Mouse (Mus musculus) layer of hippocampus, postnatal 25 days (tissue): ENCODE results near the gene Sco1. TPM values are rescaled to one million over a fixed set of nuclear protein-coding genes. Genes with fewer than 3 reads are reported as not detected.

Source experiments
- DNase-seq, 2 experiments: peaks; one replicate each; pipeline ENCODE4 v3.0.0; 2022; ENCODE audit warnings: mixed read lengths in 2 of 2, low spot score in 1 of 2; ENCODE audit errors: extremely low spot score in 1 of 2
- total RNA-seq, 2 experiments: library from RNA; stranded (reverse); gene quantifications; 2 replicates each; pipeline ENCODE4 v1.2.3; 2021

Sco1 gene
- total RNA-seq, 2 experiments from 2014 or later, result 8.3 to 9.5 TPM

DNA sequence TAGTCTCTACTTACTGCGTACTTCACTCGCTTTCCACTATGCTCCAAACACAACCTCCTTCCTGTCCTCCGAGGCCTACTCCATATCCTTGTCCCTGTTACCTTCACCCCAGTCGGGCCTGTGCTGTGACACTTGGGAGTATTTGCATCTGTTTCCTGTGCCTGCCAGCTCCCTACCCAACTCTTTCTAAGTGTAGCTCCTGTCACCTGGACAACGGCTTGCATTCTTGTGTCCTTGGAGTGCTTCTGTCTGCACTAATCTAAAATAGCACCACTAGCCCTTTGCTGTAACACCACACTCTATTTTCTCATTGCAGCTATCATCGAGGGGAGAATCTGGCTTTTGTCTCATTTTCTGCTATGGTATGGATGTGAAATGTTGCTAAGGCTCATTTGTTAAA, 12.0 kb upstream of the Sco1 start:
- no peak for DNase-seq

DNA sequence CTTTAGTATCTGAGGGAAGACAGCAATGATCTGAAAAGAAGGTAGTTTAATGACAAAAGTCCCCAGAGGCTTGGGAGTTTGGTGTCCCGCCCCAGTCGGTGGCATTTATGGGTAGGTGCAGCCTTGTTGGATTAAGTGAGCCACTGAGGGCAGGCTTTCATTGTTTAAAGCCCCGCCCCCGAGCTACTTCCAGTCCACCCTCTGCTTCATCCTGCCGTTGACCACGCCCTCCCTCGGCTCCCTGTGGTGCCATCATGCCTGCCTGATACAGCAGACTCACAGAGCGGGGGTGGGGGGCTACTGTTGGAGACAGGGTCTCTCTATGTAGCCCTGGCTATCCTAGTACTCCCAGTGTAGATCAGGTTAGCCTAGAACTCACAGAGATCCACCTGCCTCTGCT, 9.5 kb upstream of the Sco1 start:
- no peak for DNase-seq

DNA sequence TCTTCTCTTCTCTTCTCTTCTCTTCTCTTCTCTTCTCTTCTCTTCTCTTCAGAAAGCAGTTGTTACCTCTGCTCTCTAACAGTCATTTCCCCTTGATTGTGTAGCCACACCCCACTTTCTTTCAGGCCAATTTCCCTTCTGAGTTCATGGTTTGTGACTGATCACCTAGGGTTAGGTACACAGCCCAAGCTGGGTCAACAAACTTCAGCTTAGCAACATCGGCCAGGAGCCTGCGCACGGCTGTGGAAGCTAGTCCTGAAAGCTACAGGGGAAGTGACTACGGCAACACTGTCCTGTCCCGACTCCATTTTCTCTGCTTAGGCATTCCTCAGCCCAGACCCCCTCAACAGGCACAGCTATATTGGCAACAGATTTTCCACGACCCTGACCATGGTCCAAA, 7.5 kb upstream of the Sco1 start:
- DNase-seq, result no peak

DNA sequence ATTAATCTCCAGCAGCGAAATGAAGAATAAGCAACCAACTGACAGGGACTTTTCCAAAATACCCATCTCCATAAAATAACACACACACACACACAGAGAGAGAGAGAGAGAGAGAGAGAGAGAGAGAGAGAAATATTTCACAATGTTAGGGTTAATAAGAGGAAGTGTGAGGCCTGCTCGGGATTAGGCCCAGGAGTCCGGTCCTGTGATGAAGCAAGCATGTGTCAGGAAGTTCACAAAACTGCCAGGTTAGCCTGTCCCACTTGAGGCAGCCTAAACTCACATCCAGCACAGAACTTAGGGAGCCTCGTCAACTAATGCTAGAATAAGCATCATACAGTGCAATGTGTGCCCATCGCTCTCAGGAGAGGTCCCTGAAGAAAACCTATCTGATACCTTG, 5.3 kb upstream of the Sco1 start:
- no peak for DNase-seq

DNA sequence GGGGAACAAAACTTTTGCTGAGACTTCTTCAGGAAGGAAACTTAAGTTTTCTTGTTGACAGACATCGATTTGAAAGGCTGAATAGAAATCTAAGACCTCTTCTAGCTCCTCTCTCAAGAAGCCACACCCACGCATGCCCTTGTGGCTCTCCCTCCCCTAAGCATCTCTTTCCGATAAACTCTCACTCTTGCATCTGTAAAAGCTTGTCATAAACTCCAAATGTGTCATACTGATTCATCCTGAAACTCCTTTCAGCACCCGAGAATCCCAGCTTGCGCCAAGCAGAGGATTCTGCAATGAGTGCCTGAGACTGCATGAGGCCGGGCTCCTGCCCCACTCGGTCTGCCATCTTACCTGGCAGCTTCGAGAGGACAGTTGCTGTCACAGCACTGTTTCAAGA, 4.0 kb upstream of the Sco1 start:
- DNase-seq, result no peak

DNA sequence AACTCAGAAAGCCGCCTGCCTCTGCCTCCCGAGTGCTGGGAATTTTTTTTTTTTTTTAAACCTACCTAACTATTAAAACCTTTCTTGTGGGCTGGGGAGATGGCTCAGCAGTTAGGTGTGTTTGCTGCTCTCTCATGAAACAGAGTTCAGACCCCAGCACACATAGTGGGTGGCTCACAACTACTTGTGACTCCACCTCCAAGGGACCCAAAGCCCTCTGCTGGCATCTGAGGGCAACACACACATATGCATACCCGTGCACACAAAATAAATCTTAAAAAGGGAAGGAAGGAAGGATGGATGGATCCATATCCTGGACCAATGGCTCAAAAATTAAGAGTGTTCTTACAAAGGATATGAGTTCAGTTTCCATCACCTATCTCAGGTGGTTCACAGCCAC, 3.2 kb upstream of the Sco1 start:
- DNase-seq, result no peak

DNA sequence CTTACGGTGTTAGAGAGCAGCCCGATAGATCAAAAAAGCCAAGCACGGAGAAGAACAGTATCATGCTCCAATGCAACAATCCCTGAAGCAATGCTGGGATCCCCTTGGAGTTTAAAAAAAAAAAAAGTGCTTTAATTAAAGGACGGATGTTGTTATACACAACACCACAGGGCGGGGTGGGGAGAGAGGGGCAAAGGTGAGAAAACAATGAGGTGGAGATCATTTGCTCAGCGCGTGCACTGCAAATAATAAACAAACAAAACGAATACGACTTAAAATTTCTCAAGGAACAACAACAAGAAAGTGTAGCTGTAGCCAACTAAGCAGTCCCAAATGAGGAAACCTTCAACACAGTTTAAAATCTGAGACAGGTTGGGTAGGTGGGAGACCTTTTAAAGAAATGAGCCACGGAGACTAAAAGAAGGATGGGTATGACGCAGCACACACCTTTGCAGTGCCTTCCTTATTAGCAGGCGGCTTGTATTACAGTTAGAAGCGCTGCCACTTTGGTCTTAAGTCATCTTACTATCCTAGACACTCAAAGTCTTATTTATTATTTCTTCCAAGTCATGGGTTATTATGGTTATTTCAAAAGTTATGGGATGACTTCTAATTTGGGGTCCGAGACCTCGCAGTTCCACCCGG, 672 bp upstream of the Sco1 start:
- no peak for DNase-seq

DNA sequence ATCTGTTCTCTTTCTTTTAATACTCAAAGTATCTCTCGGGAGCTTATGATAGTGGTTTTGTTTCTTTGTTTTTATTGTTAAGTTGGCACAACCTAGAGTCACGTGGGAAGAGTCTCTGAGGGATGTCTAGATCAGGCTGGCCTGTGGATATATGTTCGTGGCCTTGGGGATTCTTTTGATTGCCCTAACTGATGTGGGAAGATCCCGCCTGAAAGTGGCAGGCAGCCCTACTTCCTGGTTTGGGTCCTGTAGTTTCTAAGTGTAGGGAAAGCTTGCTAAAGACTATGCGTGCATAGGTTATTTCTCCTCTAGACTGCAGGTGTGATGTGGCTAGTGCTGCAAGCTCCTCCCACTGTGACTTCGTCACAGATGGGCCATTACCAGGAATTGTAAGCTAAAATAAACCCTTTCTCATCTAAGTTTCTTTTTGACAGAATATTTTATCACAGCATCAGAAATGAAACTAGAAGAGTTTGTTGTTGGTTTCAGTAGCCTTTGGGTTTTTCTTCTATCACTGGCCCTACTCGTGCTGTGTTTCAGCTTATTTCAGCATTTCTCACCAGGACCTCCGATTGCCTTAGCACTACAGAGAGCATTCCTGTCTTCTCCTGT, 2.4 kb downstream of the Sco1 start:
- no peak for DNase-seq

DNA sequence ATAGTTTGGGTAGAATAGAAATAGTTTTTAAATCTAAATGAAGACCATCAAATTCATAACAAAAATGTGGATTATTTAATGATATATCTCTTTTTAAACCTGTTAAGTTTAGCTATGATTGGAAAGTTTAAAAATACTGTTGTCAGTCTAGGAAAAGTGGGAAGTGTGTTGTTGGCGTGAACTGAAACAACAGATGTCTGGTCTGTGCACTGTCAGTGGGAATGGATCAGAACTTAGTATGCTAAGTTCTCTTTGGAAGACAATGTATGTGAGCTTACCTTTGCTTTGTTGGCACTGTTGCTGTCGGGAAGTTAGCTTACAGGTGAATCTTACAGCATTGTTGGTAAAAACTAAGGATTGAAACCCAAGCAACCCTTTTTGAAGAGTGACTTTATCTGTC, 8.8 kb downstream of the Sco1 start:
- DNase-seq, result no peak

DNA sequence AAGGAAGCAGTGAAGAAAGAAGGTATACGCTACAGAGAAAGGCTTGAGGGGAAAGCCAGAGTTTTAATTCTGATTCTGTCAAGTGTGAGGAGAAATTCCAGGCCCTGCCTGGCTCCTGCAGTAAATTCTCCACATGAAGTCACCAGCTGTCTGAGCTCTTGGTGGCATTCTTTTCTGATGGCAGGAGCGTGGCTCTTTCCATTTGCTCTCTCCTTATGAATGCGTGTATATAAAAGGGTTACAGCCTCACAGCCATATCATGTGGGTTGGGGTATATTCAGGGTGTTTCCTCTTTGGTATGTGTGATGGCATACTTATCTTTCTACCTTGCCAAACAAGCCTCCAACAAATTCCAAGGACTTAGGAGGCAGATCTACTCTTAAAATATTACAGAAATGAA, 10.3 kb downstream of the Sco1 start:
- DNase-seq, result no peak

DNA sequence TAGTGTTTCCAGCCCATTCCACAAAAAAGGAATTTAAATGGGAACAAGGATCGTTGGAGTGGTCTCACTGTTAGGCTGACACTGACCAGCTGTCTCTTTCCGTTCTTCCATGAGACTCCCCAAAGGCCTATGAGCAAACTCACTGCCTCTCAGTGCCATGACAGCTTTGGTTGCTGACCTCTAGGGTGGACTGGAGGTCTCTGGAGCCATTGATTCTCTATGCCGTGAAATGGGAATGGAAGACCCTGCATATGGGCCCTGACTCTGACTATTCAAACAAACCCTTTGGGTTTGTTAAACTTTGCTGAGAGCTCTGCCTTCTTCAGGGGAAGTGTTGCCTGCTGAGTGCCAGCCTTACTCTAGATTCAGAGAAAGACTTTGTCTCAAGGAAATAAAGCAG, 15.3 kb downstream of the Sco1 start:
- DNase-seq, result no peak

DNA sequence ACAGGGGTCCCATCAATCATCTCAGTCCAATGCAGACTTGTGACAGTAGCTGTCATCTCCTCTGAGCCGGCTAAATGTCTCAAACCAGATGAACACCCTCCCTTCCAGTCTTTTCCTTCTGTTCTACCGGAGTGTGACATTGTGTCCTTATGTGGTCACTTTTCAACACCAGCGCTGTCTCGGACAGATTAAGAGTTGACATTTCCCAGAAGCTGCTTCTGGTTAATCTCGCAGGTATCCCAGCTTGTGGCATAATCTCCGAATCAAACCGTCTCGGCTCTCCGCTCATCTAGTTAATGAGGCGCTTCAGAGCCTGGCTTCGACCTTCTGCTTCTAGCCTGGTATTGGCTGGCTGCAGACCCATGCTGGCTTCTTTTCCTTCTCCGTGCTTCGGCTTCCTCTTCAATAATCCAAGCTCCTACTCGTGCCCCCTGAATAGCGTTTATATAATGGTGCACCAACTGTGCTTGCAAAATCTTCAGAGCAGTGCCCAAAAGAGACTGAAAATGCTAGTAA, 20.2 kb downstream of the Sco1 start:
- no peak for DNase-seq

DNA sequence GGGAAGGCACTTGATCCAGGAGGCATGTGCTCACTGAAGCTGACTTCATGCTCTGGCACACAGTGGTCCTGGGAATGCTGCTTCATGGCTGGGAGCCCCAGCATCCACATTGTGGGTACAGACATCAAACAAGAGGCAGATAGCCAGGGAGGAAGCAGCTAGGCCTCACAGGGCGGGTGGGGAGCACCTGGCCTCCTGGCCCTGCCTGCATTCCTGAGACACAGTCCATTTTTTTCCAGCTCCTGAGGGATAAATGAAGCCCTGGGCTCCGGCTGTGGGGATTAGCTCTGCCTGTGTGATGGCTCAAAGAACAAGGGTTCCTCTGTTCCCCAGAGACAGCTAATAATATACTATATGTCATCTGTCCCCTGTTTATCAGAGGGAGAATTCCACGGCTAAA, 22.6 kb downstream of the Sco1 start:
- DNase-seq, result no peak

DNA sequence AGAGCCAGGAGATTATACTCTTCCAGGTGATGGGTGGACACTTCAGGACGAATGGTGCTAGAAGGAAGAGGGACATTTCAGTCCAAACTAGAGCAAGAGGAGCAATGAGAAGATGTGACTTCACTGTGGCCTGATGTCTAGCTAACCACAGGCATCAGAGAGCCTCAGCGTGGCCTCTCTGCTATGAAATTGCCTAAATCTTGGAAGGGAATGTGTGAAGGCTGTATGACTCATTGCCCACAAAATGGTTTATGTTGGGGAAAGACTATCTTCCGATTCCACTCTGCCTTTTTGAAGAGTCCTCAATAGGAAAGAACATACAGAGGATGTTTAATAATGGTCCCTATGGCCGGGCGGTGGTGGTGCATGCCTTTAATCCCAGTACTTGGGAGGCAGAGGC, 24.3 kb downstream of the Sco1 start:
- DNase-seq, result no peak

DNA sequence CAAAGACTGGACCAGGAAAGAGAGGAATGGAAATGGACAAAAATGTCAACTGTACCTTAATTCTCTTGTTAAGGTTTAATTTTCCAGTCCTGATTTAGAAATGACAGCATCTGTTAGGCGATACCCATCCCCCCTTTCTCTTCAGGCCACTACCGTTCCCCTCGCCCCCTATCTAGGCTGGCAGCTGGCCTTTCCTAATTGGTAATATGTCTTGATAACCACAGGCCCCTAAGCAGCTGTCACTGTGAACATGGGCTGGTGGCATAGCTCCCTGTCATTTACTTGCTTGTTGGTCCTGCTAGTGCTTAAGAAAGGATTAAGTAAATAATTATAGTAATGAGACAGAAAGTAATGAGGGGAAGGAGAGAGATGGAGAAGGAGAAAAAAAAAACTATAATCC, 25.0 kb downstream of the Sco1 start:
- no peak for DNase-seq

DNA sequence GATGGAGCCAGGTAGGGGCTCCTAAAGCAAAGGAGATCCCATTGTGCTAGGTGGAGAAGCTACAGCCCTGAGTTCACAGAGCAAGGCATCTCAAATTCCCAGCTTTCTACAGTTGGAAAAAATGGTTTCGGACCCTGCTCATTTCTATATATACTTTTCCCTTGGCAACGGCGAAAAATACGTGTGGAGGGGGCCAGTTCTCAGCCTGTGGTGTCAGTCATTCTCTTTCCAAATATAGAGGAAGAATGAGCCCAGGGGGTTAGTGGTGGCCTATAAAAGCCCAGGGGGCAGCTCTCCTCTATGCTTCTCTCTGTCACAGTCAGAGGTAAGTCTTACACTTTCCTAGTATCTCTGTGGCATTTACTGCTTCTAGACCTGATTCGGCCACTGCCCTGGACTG, 25.5 kb downstream of the Sco1 start, which contains the start of gene Myh3:
TSS of gene Myh3 (plus strand) at position 301 of the 400 bp plus-strand sequence.
- no peak for DNase-seq

DNA sequence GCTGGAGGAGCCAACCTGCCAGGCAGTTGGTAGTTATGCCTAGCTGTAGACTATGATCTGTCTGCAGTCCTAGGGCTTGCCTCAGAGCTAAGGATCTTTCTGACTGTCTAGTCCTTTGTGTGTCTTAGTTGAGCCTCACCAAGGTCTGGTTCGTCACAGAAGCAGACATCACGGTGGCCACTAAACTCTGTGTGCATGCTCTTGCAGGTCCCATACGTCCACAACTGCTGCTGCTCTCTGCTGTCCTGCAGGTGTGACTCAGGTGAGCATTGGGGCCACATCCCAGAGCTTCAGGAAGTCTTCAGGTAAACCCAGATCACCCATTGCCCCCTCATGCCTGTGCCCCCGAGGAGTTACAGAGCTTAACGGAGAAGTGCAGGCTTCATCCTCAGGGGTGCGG, 26.4 kb downstream of the Sco1 start:
- DNase-seq, result no peak

DNA sequence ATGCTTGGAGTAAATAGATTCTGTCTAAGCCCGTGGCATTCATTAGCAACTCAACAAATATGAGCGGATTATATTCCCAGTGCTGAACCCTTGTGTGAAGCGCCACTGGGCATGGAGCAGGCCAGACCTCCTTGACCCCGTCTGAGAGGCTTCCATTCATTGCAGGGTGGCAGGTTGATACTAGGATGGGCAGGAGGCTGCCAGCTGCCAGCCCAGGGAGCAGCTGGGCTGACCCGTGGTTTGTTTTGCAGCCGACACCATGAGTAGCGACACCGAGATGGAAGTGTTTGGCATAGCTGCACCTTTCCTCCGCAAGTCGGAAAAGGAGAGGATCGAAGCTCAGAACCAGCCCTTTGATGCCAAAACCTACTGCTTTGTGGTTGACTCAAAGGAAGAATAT, 27.3 kb downstream of the Sco1 start:
- DNase-seq, result no peak

DNA sequence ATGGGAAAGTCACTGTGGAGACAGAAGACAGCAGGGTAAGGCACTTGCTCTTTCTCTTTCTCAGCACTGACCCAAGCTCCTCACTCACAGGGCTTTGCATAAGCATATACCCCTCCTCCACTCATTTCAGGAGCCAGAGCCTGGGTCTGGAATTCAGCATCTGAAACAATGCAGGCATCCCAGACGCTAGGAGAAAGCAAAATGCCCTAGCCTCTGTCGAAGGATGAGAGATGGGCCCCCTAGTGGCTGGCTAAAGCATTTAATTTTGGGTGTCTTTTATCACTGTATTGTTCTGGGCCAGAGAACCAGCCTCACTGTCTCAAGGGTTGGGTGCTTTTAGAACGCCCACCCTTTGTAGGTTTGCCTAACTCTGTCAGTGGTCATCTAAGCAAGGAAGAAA, 27.7 kb downstream of the Sco1 start:
- peak in 1 of 2 experiments; percentile 70 for DNase-seq

DNA sequence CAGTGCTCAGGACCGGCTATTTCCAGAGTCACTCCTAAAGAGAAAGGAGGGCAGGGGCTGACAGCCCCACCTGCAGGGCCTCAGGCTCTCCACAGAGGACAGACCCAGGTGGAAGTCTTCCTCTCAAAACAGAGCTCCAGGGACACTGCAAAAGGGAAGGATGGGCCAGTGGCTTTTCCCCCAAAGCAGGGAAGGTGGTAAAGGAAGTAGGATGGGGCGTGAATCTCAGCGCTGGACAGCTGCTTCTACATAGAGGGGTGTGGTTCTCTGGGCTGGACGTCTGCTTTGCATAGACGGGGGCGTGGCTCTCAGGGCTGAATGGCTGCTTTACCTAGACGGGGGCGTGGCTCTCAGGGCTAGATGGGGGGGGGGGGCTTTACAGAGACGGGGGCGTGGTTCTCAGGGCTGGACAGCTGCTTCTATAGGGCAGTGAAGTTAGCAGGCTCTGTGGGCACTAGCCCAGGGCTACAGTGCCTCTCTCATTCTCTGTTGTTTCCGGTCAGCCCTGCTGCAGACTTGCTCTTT, 28.7 kb downstream of the Sco1 start:
- DNase-seq, result no peak

DNA sequence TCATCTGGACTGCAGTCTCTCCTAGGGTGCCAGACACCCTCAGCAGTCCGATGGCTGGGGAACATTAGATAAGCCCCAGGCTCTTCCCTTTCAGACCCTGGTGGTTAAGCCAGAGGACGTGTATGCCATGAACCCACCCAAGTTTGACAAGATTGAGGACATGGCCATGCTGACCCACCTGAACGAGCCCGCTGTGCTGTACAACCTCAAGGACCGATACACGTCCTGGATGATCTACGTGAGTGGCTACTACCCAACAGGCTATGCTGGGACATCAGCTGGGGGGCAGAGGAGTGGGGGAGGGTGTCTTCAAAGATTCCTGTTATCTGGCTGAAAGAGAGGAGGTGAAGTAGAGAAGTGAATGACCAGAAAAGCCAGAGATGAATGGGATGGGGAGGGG, 29.7 kb downstream of the Sco1 start:
- DNase-seq, result no peak

DNA sequence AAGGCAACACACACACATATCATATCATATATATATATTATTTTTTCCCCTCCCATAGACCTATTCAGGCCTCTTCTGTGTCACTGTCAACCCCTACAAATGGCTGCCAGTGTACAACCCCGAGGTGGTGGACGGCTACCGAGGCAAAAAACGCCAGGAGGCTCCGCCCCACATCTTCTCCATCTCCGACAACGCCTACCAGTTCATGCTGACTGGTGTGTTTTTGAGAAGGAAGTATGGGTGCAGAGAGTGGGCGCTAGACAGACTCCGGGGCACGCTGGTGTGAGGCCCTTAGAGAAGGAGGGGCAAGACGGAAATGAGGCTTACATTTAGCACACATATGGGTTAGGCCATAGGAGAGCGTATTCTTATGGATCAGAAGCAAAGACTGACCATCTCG, 30.3 kb downstream of the Sco1 start:
- no peak for DNase-seq
